ENCODE assay signal across 18 mouse cellular contexts in the genomic region with DNA sequence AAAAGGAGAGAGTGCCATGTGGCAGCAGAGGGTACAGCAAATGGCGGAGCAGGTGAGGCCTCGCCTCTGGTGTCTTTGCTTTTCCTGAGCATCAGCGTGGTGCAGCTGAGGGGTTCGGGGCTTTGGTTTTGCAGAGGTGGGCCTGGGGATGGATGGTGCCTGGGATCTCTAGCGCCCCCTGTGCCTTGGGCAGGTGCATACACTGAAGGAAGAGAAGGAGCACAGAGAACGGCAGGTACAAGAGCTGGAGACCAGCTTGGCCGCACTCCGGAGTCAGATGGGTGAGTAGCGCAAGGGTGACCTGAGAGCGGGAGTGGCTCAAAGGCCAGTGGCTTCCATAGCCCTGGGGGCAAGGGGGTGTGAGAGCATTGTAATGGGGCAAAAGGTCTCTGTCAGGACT. TPM values are rescaled to one million over a fixed set of nuclear protein-coding genes. Genes with fewer than 3 reads are reported as not detected.
DNase-seq lines count a peak whose midpoint lies in the region; ATAC-seq and TF ChIP-seq lines count a peak whose summit lies in the region.
"Had no signal": no experiment of that assay in that cellular context is flagged by ENCODE, and none has a peak within 500 bp of the region (broad histone marks: within the 10 kb centered on the region; RNA-seq: fewer than 3 reads in every experiment).

No protein-coding gene starts in this region.

- intact Hi-C loops in gastrocnemius, postnatal 36 days (cut with DNase I), result loop anchor here (5.0 kb wide), 1 partner anchor 184 kb away; no protein-coding TSS in a partner anchor

- H3K4me3 ChIP-seq in liver, adult 2 months (ENCODE audit: insufficient read depth, low read depth, low read length), result no peak overlapping the region
- no peak overlapping the region for H3K4me3 ChIP-seq in liver, embryonic 11.5 days (ENCODE audit: low read depth, low read length)
- no peak overlapping the region for H3K4me3 ChIP-seq in E14TG2a.4 (replicated peaks; ENCODE audit: low read length)
- H3K4me3 ChIP-seq in bone marrow macrophage, adult 2 months (ENCODE audit: insufficient read depth, low read length), result no peak overlapping the region
- H3K4me3 ChIP-seq: heart, embryonic 10.5 days; limb, embryonic 13.5 days had no signal

- H3K9me3 ChIP-seq in liver, embryonic 11.5 days (ENCODE audit: control insufficient read depth, low read length), result no peaks in the 10 kb centered on the region
- H3K9me3 ChIP-seq in E14TG2a.4 (ENCODE audit: low read length), result no peaks in the 10 kb centered on the region
- H3K9me3 ChIP-seq: heart, embryonic 10.5 days; limb, embryonic 13.5 days had no signal

- H3K27me3 ChIP-seq in liver, adult 2 months (ENCODE audit: control insufficient read depth, insufficient read depth, low read length), result no peaks in the 10 kb centered on the region
- H3K27me3 ChIP-seq in liver, embryonic 11.5 days (replicated peaks; ENCODE audit: control insufficient read depth, insufficient read depth, low read length), result no peaks in the 10 kb centered on the region
- H3K27me3 ChIP-seq in E14TG2a.4 (ENCODE audit: insufficient read depth, low read length), result no peaks in the 10 kb centered on the region
- H3K27me3 ChIP-seq: limb, embryonic 13.5 days had no signal

- no peak overlapping the region for H3K27ac ChIP-seq in liver, adult 2 months (replicated peaks; ENCODE audit: insufficient read depth, low read depth, low read length)
- no peak overlapping the region for H3K27ac ChIP-seq in liver, embryonic 11.5 days (ENCODE audit: low read depth, low read length)
- H3K27ac ChIP-seq in bone marrow macrophage, adult 2 months (ENCODE audit: insufficient read depth, low read depth, low read length), result no peak overlapping the region
- H3K27ac ChIP-seq: heart, embryonic 10.5 days; limb, embryonic 13.5 days had no signal

- TF ChIP-seq POLR2A in liver, adult 2 months (IDR thresholded peaks at IDR 0.05; ENCODE audit: extremely low read depth, insufficient read depth, low read length), result no peak
- no peak for TF ChIP-seq POLR2A in bone marrow macrophage, adult 2 months (IDR thresholded peaks at IDR 0.05; ENCODE audit: borderline replicate concordance, low read depth, low read length)

- H3K4me2 ChIP-seq in liver, embryonic 11.5 days, result no peak overlapping the region
- H3K4me2 ChIP-seq: limb, embryonic 13.5 days had no signal

- ATAC-seq in liver, embryonic 11.5 days (replicated peaks; ENCODE audit: low FRiP score), result no peak
- ATAC-seq in cerebellum, adult (ENCODE audit: insufficient number of reproducible peaks, low FRiP score, low TSS enrichment), result no peak
- ATAC-seq: intestine, embryonic 16.5 days had no signal

- peaks cover 22% of the 10 kb centered on the region for H3K36me3 ChIP-seq in liver, adult 2 months (ENCODE audit: control insufficient read depth, insufficient read depth, low read length)
- H3K36me3 ChIP-seq in liver, embryonic 11.5 days (ENCODE audit: control insufficient read depth, insufficient read depth, low read length), result peaks cover 56% of the 10 kb centered on the region
- peaks cover 100% of the 10 kb centered on the region for H3K36me3 ChIP-seq in E14TG2a.4 (ENCODE audit: insufficient read depth, low read length)

- peak; percentile 6 for DNase-seq in gastrocnemius, postnatal 10 days
- no peak for DNase-seq in gastrocnemius, postnatal 36 days
- no peak for DNase-seq in liver, adult 2 months (ENCODE audit: extremely low read depth, low read depth, low spot score)
- DNase-seq in liver, embryonic 11.5 days (ENCODE audit: low spot score), result no peak
- DNase-seq in layer of hippocampus, adult 9-10 months (ENCODE audit: low spot score), result no peak
- DNase-seq: B cell, adult 2 months; cerebellum, adult 9-10 months; heart, postnatal 4 days; kidney, postnatal 4 days; midbrain, embryonic 14.5 days; spleen, adult 18-20 months; thymus, adult 18-20 months had no signal

- H3K4me1 ChIP-seq in liver, adult 2 months (ENCODE audit: control insufficient read depth, insufficient read depth, low read length), result no peaks in the 10 kb centered on the region
- H3K4me1 ChIP-seq in liver, embryonic 11.5 days (replicated peaks; ENCODE audit: control insufficient read depth, insufficient read depth, low read length), result no peaks in the 10 kb centered on the region
- H3K4me1 ChIP-seq in E14TG2a.4 (replicated peaks; ENCODE audit: low read depth, low read length), result peaks cover 64% of the 10 kb centered on the region
- no peaks in the 10 kb centered on the region for H3K4me1 ChIP-seq in bone marrow macrophage, adult 2 months (ENCODE audit: control insufficient read depth, insufficient read depth, low read length)

- no peaks in the 10 kb centered on the region for H3K79me2 ChIP-seq in liver, adult 2 months (ENCODE audit: control insufficient read depth, insufficient read depth, low read length)

- H3K9ac ChIP-seq in liver, adult 2 months (ENCODE audit: low read depth, low read length), result no peak overlapping the region
- no peak overlapping the region for H3K9ac ChIP-seq in liver, embryonic 11.5 days (ENCODE audit: low read depth, low read length)
- H3K9ac ChIP-seq: limb, embryonic 13.5 days had no signal

- peak; percentile 52 for TF ChIP-seq CTCF in liver, adult 2 months (IDR thresholded peaks at IDR 0.05; ENCODE audit: low read depth, low read length)
- peak; percentile 37 for TF ChIP-seq CTCF in E14TG2a.4 (conservative IDR thresholded peaks at IDR 0.05; ENCODE audit: low read length)
- TF ChIP-seq CTCF in bone marrow macrophage, adult 2 months (IDR thresholded peaks at IDR 0.05; ENCODE audit: low read depth, low read length), result peak; percentile 22; the same call in 1 of the 2 replicates

- 94% methylated on average over 10 of the region's 10 CpGs for WGBS in liver, adult 2 months
- 93% methylated on average over 10 of the region's 10 CpGs for WGBS in liver, embryonic 11.5 days

RNA-seq across cellular contexts. Expression of a gene that starts 15.1 kb away (rescaled TPM):
- 100 to 1,000 TPM; 140 to 148 TPM for total RNA-seq in gastrocnemius, postnatal 10 days (2021)
- total RNA-seq in gastrocnemius, postnatal 36 days (2021), result 100 to 1,000 TPM in 1 of 2 experiments, 10 to 100 TPM in 1; 97.6 to 126 TPM
- 313 and 384 TPM in 2 replicates for total RNA-seq in liver, adult 2 months (2014; rRNA removed)
- 171 and 203 TPM in 2 replicates for polyA plus RNA-seq in liver, adult 2 months (2012; rRNA removed)
- 369 and 385 TPM in 2 replicates for polyA plus RNA-seq in liver, embryonic 11.5 days (2014; fragmentation: Nextera tagmentation; extraction: Ambion mirVana)
- polyA plus RNA-seq in bone marrow macrophage, adult 2 months (2012; ENCODE audit: insufficient read depth, insufficient read length, missing spikeins), result 168 and 170 TPM in 2 replicates

RNA-seq across cellular contexts. Expression of a gene that starts 15.8 kb away (rescaled TPM):
- 10 to 100 TPM; 71.3 to 76.5 TPM for total RNA-seq in gastrocnemius, postnatal 10 days (2021)
- 10 to 100 TPM; 54.1 to 54.7 TPM for total RNA-seq in gastrocnemius, postnatal 36 days (2021)
- total RNA-seq in liver, adult 2 months (2014; rRNA removed), result 16.0 and 17.1 TPM in 2 replicates
- polyA plus RNA-seq in liver, adult 2 months (2012; rRNA removed), result 13.4 and 17.0 TPM in 2 replicates
- 18.8 and 19.7 TPM in 2 replicates for polyA plus RNA-seq in liver, embryonic 11.5 days (2014; fragmentation: Nextera tagmentation; extraction: Ambion mirVana)
- 44.9 and 47.3 TPM in 2 replicates for polyA plus RNA-seq in bone marrow macrophage, adult 2 months (2012; ENCODE audit: insufficient read depth, insufficient read length, missing spikeins)

RNA-seq across cellular contexts. Expression of a gene that starts 43.0 kb away (rescaled TPM):
- 10 to 100 TPM; 18.0 to 20.2 TPM for total RNA-seq in gastrocnemius, postnatal 10 days (2021)
- 10 to 100 TPM in 1 of 2 experiments, 1 to 10 TPM in 1; 8.1 to 11.6 TPM for total RNA-seq in gastrocnemius, postnatal 36 days (2021)
- total RNA-seq in liver, adult 2 months (2014; rRNA removed), result 27.5 and 36.7 TPM in 2 replicates
- polyA plus RNA-seq in liver, adult 2 months (2012; rRNA removed), result 66.1 and 96.7 TPM in 2 replicates
- 57.3 and 59.5 TPM in 2 replicates for polyA plus RNA-seq in liver, embryonic 11.5 days (2014; fragmentation: Nextera tagmentation; extraction: Ambion mirVana)
- polyA plus RNA-seq in bone marrow macrophage, adult 2 months (2012; ENCODE audit: insufficient read depth, insufficient read length, missing spikeins), result 28.7 and 32.9 TPM in 2 replicates

RNA-seq across cellular contexts. Expression of a gene that starts 49.2 kb away (rescaled TPM):
- total RNA-seq in gastrocnemius, postnatal 10 days (2021), result 10 to 100 TPM; 31.2 to 47.2 TPM
- 10 to 100 TPM; 23.2 to 25.4 TPM for total RNA-seq in gastrocnemius, postnatal 36 days (2021)
- total RNA-seq in liver, adult 2 months (2014; rRNA removed), result 9.5 and 10.0 TPM in 2 replicates
- 47.1 and 71.7 TPM in 2 replicates for polyA plus RNA-seq in liver, adult 2 months (2012; rRNA removed)
- 45.5 and 45.8 TPM in 2 replicates for polyA plus RNA-seq in liver, embryonic 11.5 days (2014; fragmentation: Nextera tagmentation; extraction: Ambion mirVana)
- 101 and 103 TPM in 2 replicates for polyA plus RNA-seq in bone marrow macrophage, adult 2 months (2012; ENCODE audit: insufficient read depth, insufficient read length, missing spikeins)

RNA-seq across cellular contexts. Expression of a gene that starts 50.2 kb away (rescaled TPM):
- total RNA-seq in gastrocnemius, postnatal 10 days (2021), result 10 to 100 TPM; 18.9 to 25.7 TPM
- 1 to 10 TPM; 4.8 to 5.3 TPM for total RNA-seq in gastrocnemius, postnatal 36 days (2021)
- total RNA-seq in liver, adult 2 months (2014; rRNA removed), result 0.09 and 0.40 TPM in 2 replicates
- polyA plus RNA-seq in liver, adult 2 months (2012; rRNA removed), result 0.60 and 0.90 TPM in 2 replicates
- polyA plus RNA-seq in liver, embryonic 11.5 days (2014; fragmentation: Nextera tagmentation; extraction: Ambion mirVana), result 9.3 and 10.0 TPM in 2 replicates
- polyA plus RNA-seq in bone marrow macrophage, adult 2 months (2012; ENCODE audit: insufficient read depth, insufficient read length, missing spikeins), result 0.66 and 1.1 TPM in 2 replicates
